Mouse (Mus musculus) ES-Bruce4 (cell line): ENCODE results near the gene Morc3.

Source experiments
- CTCF ChIP-seq: IDR thresholded peaks from one replicate; pipeline ENCODE4 v1.8.1; 2011; ENCODE audit warnings: low read depth, low read length
- POLR2A ChIP-seq: IDR thresholded peaks from one replicate; pipeline ENCODE4 v1.8.1; 2011; ENCODE audit warnings: low read length; ENCODE audit not compliant: insufficient read depth

GRCm38 (mm10) chr16:93831627-93832395, at the start of gene Morc3:
- TF ChIP-seq POLR2A (peak; percentile 80), CTCF (no peak)
